Mouse (Mus musculus) embryonic fibroblast, embryonic 13.5 days (primary cell): ENCODE measurements around the gene Nipsnap2.

Source experiments
- CTCF ChIP-seq: IDR thresholded peaks from 2 replicates; pipeline ENCODE4 v1.5.1; 2011; ENCODE audit warnings: mild to moderate bottlenecking, control low read depth, low read length, moderate library complexity, borderline replicate concordance; ENCODE audit not compliant: insufficient read depth
- POLR2A ChIP-seq: IDR thresholded peaks from 2 replicates; pipeline ENCODE4 v1.6.1; 2011; ENCODE audit warnings: low read depth, mild to moderate bottlenecking, control low read depth, low read length, moderate library complexity

DNA sequence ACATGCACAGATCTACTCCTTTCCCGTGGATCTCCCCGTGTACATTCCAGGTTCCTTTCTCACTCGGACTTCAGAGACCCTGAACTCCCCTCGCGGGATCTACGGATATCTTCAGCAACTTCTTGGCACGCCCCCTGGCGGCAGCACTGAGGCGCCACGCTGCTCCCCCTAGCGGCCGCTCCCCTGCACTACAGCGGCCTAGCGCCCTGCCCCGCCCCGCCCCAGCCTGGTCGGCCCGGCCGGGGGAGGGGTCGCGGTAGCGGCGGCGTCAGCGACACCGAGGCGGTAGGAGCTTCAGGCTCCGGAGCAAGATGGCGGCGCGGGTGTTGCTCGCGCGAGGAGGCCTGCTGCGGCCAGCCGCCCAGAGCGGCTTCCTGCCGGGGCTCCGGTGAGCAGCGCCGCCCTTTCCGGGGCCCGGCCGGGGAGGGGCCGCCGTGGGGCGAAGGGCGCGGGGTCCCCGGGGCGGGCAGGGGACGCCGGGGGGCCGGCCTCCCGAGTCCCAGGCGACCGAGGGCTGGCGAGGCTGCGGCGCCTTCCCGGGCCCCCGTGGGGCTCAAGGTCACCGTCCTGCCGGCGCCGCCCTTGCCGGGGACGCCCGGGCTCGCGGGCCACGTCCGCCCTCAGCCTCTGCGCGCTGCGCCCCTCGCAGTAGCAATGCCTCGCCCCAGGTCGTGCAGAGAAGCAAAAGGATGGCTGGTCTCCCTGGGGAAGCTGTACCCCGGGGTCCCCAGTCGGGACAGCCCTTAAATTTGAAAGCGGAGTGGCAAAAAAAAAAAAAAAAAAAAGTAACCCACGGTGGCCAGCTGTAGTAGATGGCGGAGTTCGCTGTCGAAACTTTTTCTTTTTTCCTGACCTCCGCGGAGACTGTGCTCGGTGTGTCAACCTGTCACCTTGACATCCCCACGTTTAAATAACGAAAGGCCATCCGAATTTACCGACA is at the start of gene Nipsnap2:
- peak; percentile 98 for TF ChIP-seq CTCF
- TF ChIP-seq POLR2A = peak; percentile 73
